Mouse (Mus musculus) MEL (cell line): ENCODE data around the gene Armc6. TPM values are rescaled to one million over a fixed set of nuclear protein-coding genes. Genes with fewer than 3 reads are reported as not detected.

ENCODE experiments used
- DNase-seq: peaks from one replicate; pipeline ENCODE4 v3.0.0; 2011; ENCODE audit warnings: low read depth, low spot score
- H3K27ac ChIP-seq: 2 replicates; pipeline ENCODE4 v1.5.1; 2012; ENCODE audit warnings: low read depth, mild to moderate bottlenecking, control low read depth, low read length, moderate library complexity; ENCODE audit not compliant: control insufficient read depth
- H3K27me3 ChIP-seq, 2 experiments: fragments of 150-350 bp in 1 of 2; sonication (generic) in 1 of 2; 2 replicates each; pipeline ENCODE4 v1.6.1; 2012; ENCODE audit warnings: low read length in 2 of 2, mild to moderate bottlenecking in 2 of 2, improper control_type of control experiment in 1 of 2, moderate library complexity in 1 of 2; ENCODE audit not compliant: insufficient read depth in 2 of 2, control insufficient read depth in 1 of 2
- H3K36me3 ChIP-seq, 2 experiments: 2 replicates each; pipeline ENCODE4 v1.6.1; 2012 to 2014; ENCODE audit warnings: low read length in 2 of 2, improper control_type of control experiment in 1 of 2, inconsistent platforms in 1 of 2, mild to moderate bottlenecking in 1 of 2; ENCODE audit not compliant: insufficient read depth in 2 of 2, control insufficient read depth in 1 of 2
- H3K4me1 ChIP-seq, 2 experiments: fragments of 150-350 bp in 1 of 2; sonication (generic) in 1 of 2; 2 replicates each; pipeline ENCODE4 v1.6.1; 2012; ENCODE audit warnings: low read length in 2 of 2, improper control_type of control experiment in 1 of 2, mild to moderate bottlenecking in 1 of 2; ENCODE audit not compliant: insufficient read depth in 2 of 2, control insufficient read depth in 1 of 2
- H3K4me3 ChIP-seq, 2 experiments: fragments of 150-350 bp in 1 of 2; sonication (generic) in 1 of 2; 2 replicates each; pipeline ENCODE4 v1.5.1; 2012; ENCODE audit warnings: low read depth in 2 of 2, low read length in 2 of 2, mild to moderate bottlenecking in 2 of 2, moderate library complexity in 2 of 2, control low read depth in 1 of 2, improper control_type of control experiment in 1 of 2; ENCODE audit not compliant: control insufficient read depth in 1 of 2, insufficient read depth in 1 of 2
- H3K79me2 ChIP-seq: 2 replicates; pipeline ENCODE4 v1.6.1; 2012; ENCODE audit warnings: mild to moderate bottlenecking, low read length, moderate library complexity; ENCODE audit not compliant: control insufficient read depth, poor library complexity, insufficient read depth
- H3K9ac ChIP-seq: 2 replicates; pipeline ENCODE4 v1.6.1; 2012; ENCODE audit warnings: low read depth, mild to moderate bottlenecking, control low read depth, low read length, moderate library complexity; ENCODE audit not compliant: control insufficient read depth, poor library complexity, severe bottlenecking
- H3K9me3 ChIP-seq: fragments of 150-350 bp; sonication (generic); replicated peaks from 2 replicates; pipeline ENCODE4 v1.6.1; 2012; ENCODE audit warnings: mild to moderate bottlenecking, low read length, improper control_type of control experiment, moderate library complexity; ENCODE audit not compliant: insufficient read depth
- BHLHE40 ChIP-seq: IDR thresholded peaks from 2 replicates; pipeline ENCODE4 v1.6.1; 2012; ENCODE audit warnings: low read depth, mild to moderate bottlenecking, inconsistent platforms, low read length, improper control_type of control experiment, borderline replicate concordance
- CHD2 ChIP-seq: IDR thresholded peaks from 2 replicates; pipeline ENCODE4 v1.6.1; 2011; ENCODE audit warnings: low read length, improper control_type of control experiment
- CTCF ChIP-seq, 3 experiments: IDR thresholded peaks in 2 of 3; conservative IDR thresholded peaks in 1 of 3; 2 replicates each; pipeline ENCODE4 v1.5.1; 2011 to 2012; ENCODE audit warnings: low read length in 3 of 3, low read depth in 2 of 3, mild to moderate bottlenecking in 2 of 3, improper control_type of control experiment in 1 of 3, inconsistent platforms in 1 of 3, mixed read lengths in 1 of 3, moderate library complexity in 1 of 3; ENCODE audit not compliant: control insufficient read depth in 1 of 3, insufficient read depth in 1 of 3, poor library complexity in 1 of 3, severe bottlenecking in 1 of 3
- E2F4 ChIP-seq: IDR thresholded peaks from 2 replicates; pipeline ENCODE4 v1.6.1; 2011; ENCODE audit warnings: low read depth, low read length, improper control_type of control experiment, borderline replicate concordance
- ELF1 ChIP-seq: IDR thresholded peaks from 2 replicates; pipeline ENCODE4 v1.6.1; 2014; ENCODE audit warnings: low read depth, mild to moderate bottlenecking, inconsistent platforms, low read length, improper control_type of control experiment, moderate library complexity
- ETS1 ChIP-seq: IDR thresholded peaks from 2 replicates; pipeline ENCODE4 v1.6.1; 2012; ENCODE audit warnings: low read depth, mild to moderate bottlenecking, inconsistent platforms, low read length, improper control_type of control experiment, moderate library complexity
- GATA1 ChIP-seq: IDR thresholded peaks from 2 replicates; pipeline ENCODE4 v1.6.1; 2011; ENCODE audit warnings: low read depth, low read length, improper control_type of control experiment
- HCFC1 ChIP-seq: IDR thresholded peaks from 2 replicates; pipeline ENCODE4 v1.6.1; 2012; ENCODE audit warnings: low read depth, mild to moderate bottlenecking, inconsistent platforms, low read length, improper control_type of control experiment, moderate library complexity
- JUND ChIP-seq: IDR thresholded peaks from 2 replicates; pipeline ENCODE4 v1.6.1; 2011; ENCODE audit warnings: low read depth, mild to moderate bottlenecking, improper control_type of control experiment, low read length
- MAFK ChIP-seq: IDR thresholded peaks from 2 replicates; pipeline ENCODE4 v1.6.1; 2011; ENCODE audit warnings: low read depth, mild to moderate bottlenecking, low read length, improper control_type of control experiment, borderline replicate concordance
- MAX ChIP-seq: IDR thresholded peaks from 2 replicates; pipeline ENCODE4 v1.6.1; 2011; ENCODE audit warnings: low read length, improper control_type of control experiment
- MAZ ChIP-seq: IDR thresholded peaks from 2 replicates; pipeline ENCODE4 v1.6.1; 2012; ENCODE audit warnings: low read depth, mild to moderate bottlenecking, inconsistent platforms, low read length, improper control_type of control experiment
- MEF2A ChIP-seq: IDR thresholded peaks from 2 replicates; pipeline ENCODE4 v1.6.1; 2014; ENCODE audit warnings: low read depth, mild to moderate bottlenecking, inconsistent platforms, low read length, improper control_type of control experiment; ENCODE audit not compliant: poor library complexity, insufficient replicate concordance, severe bottlenecking; ENCODE audit errors: extremely low read depth
- MXI1 ChIP-seq: IDR thresholded peaks from 2 replicates; pipeline ENCODE4 v1.6.1; 2011; ENCODE audit warnings: mild to moderate bottlenecking, low read depth, low read length, improper control_type of control experiment
- MYB ChIP-seq: IDR thresholded peaks from 2 replicates; pipeline ENCODE4 v1.6.1; 2011; ENCODE audit warnings: mild to moderate bottlenecking, low read depth, low read length, improper control_type of control experiment
- MYC ChIP-seq: IDR thresholded peaks from 2 replicates; pipeline ENCODE4 v1.6.1; 2011; ENCODE audit warnings: low read depth, mild to moderate bottlenecking, low read length, improper control_type of control experiment, moderate library complexity
- NELFE ChIP-seq: IDR thresholded peaks from 2 replicates; pipeline ENCODE4 v1.6.1; 2011; ENCODE audit warnings: low read depth, low read length, improper control_type of control experiment
- NRF1 ChIP-seq: IDR thresholded peaks from 2 replicates; pipeline ENCODE4 v1.6.1; 2014; ENCODE audit warnings: low read depth, mild to moderate bottlenecking, inconsistent platforms, low read length, improper control_type of control experiment, moderate library complexity; ENCODE audit not compliant: poor library complexity, insufficient read depth, severe bottlenecking
- POLR2A ChIP-seq, 2 experiments: IDR thresholded peaks; 2 replicates each; pipeline ENCODE4 v1.6.1; 2011 to 2012; ENCODE audit warnings: low read length in 2 of 2, mild to moderate bottlenecking in 2 of 2, control low read depth in 1 of 2, improper control_type of control experiment in 1 of 2, low read depth in 1 of 2, moderate library complexity in 1 of 2; ENCODE audit not compliant: control insufficient read depth in 1 of 2, insufficient read depth in 1 of 2, poor library complexity in 1 of 2
- POLR2AphosphoS2 ChIP-seq: IDR thresholded peaks from 2 replicates; pipeline ENCODE4 v1.6.1; 2011; ENCODE audit warnings: low read length, improper control_type of control experiment
- POLR2AphosphoS5 ChIP-seq: IDR thresholded peaks from 2 replicates; pipeline ENCODE4 v1.6.1; 2012; ENCODE audit warnings: low read depth, borderline replicate concordance, mild to moderate bottlenecking, inconsistent platforms, low read length, moderate library complexity, mixed read lengths
- RAD21 ChIP-seq: IDR thresholded peaks from 2 replicates; pipeline ENCODE4 v1.6.1; 2011; ENCODE audit warnings: mild to moderate bottlenecking, low read depth, low read length, improper control_type of control experiment
- SIN3A ChIP-seq: IDR thresholded peaks from 2 replicates; pipeline ENCODE4 v1.6.1; 2012; ENCODE audit warnings: low read length, improper control_type of control experiment, inconsistent platforms
- SMC3 ChIP-seq: IDR thresholded peaks from 2 replicates; pipeline ENCODE4 v1.6.1; 2011; ENCODE audit warnings: low read depth, low read length, improper control_type of control experiment
- TAL1 ChIP-seq: IDR thresholded peaks from 2 replicates; pipeline ENCODE4 v1.6.1; 2012; ENCODE audit warnings: mild to moderate bottlenecking, inconsistent platforms, low read length, moderate library complexity, mixed read lengths
- TBP ChIP-seq: IDR thresholded peaks from 2 replicates; pipeline ENCODE4 v1.8.0; 2011; ENCODE audit warnings: low read depth, low read length, improper control_type of control experiment
- TCF12 ChIP-seq: IDR thresholded peaks from 2 replicates; pipeline ENCODE4 v1.6.1; 2014; ENCODE audit warnings: low read depth, mild to moderate bottlenecking, inconsistent platforms, low read length, improper control_type of control experiment, moderate library complexity
- UBTF ChIP-seq: IDR thresholded peaks from 2 replicates; pipeline ENCODE4 v1.6.1; 2012; ENCODE audit warnings: low read depth, mild to moderate bottlenecking, inconsistent platforms, low read length, improper control_type of control experiment, moderate library complexity, borderline replicate concordance; ENCODE audit not compliant: insufficient read depth
- USF1 ChIP-seq: IDR thresholded peaks from 2 replicates; pipeline ENCODE4 v1.6.1; 2014; ENCODE audit warnings: low read depth, mild to moderate bottlenecking, inconsistent platforms, low read length, improper control_type of control experiment, moderate library complexity
- USF2 ChIP-seq, 2 experiments: IDR thresholded peaks; 2 replicates each; pipeline ENCODE4 v1.6.1; 2011 to 2012; ENCODE audit warnings: improper control_type of control experiment in 2 of 2, low read length in 2 of 2, borderline replicate concordance in 1 of 2, inconsistent platforms in 1 of 2, low read depth in 1 of 2, mild to moderate bottlenecking in 1 of 2; ENCODE audit not compliant: insufficient read depth in 1 of 2
- ZKSCAN1 ChIP-seq: IDR thresholded peaks from 2 replicates; pipeline ENCODE4 v1.6.1; 2012; ENCODE audit warnings: low read depth, mild to moderate bottlenecking, inconsistent platforms, low read length, improper control_type of control experiment, moderate library complexity
- ZMIZ1 ChIP-seq: IDR thresholded peaks from 2 replicates; pipeline ENCODE4 v1.6.1; 2012; ENCODE audit warnings: low read depth, mild to moderate bottlenecking, inconsistent platforms, low read length, improper control_type of control experiment, moderate library complexity
- ZNF384 ChIP-seq: IDR thresholded peaks from 2 replicates; pipeline ENCODE4 v1.6.1; 2012; ENCODE audit warnings: low read depth, mild to moderate bottlenecking, inconsistent platforms, low read length, improper control_type of control experiment
- polyA plus RNA-seq, 2 experiments: library from polyadenylated mRNA; stranded (reverse) in 1 of 2; unstranded in 1 of 2; fragments of >175 nt in 1 of 2; fragments of >200 nt in 1 of 2; gene quantifications; 2 replicates each; pipeline versions ENCODE4 v1.2.1 to v1.2.4; 2012; ENCODE audit warnings: low replicate concordance in 2 of 2, low read depth in 1 of 2; ENCODE audit not compliant: insufficient read length in 2 of 2, insufficient read depth in 1 of 2, missing spikeins in 1 of 2
- total RNA-seq: library from RNA; depleted of rRNA; stranded (reverse); fragments of 300-350 nt; gene quantifications from 2 replicates; pipeline ENCODE4 v1.2.3, GENCODE M21; 2012

The Armc6 gene
- total and polyA plus RNA-seq, 3 experiments: 39.5 to 63.9 TPM; not detected in 1

GRCm38 (mm10) chr8:70212112-70213055 lies 21.9 kb downstream of the Armc6 start, which contains the start of gene Slc25a42:
Slc25a42 (minus strand) TSS chr8:70212305.
- peak; percentile 100 for DNase-seq
- peaks cover 0 to 30% of the 10 kb centered on the region in 2 experiments; a peak in 2 of 4 replicates for H3K36me3 ChIP-seq
- no peak for TF ChIP-seq CTCF (IDR thresholded peaks at IDR 0.05 in 2 of 3, conservative IDR thresholded peaks at IDR 0.05 in 1 of 3; ENCODE audit: control insufficient read depth in 1 of 3, insufficient read depth in 1 of 3, low read depth in 2 of 3, low read length in 3 of 3, poor library complexity in 1 of 3, severe bottlenecking in 1 of 3)
- TF ChIP-seq ZMIZ1: peak; percentile 83
- no peak for TF ChIP-seq JUND
- TF ChIP-seq ZKSCAN1: no peak
- TF ChIP-seq POLR2AphosphoS2: peak; percentile 72; the same call in 1 of the 2 replicates
- peak; percentile 80 to 92 for TF ChIP-seq POLR2A (IDR thresholded peaks at IDR 0.05; ENCODE audit: control insufficient read depth in 1 of 2, insufficient read depth in 1 of 2, low read depth in 1 of 2, low read length in 2 of 2, poor library complexity in 1 of 2)
- TF ChIP-seq MYC: no peak
- TF ChIP-seq USF2 (IDR thresholded peaks at IDR 0.05; ENCODE audit: borderline replicate concordance in 1 of 2, insufficient read depth in 1 of 2, low read depth in 1 of 2, low read length in 2 of 2): no peak
- no peak for TF ChIP-seq POLR2AphosphoS5
- peak; percentile 76; the same call in 1 of the 2 replicates for TF ChIP-seq MXI1
- no peak for TF ChIP-seq ZNF384
- TF ChIP-seq USF1: 0 out of 2 replicates have a peak, but pooled peaks have one; percentile 5
- no peak for TF ChIP-seq TAL1
- peak; percentile 89 for TF ChIP-seq SIN3A
- TF ChIP-seq GATA1: no peak
- no peak for TF ChIP-seq MYB
- peak; percentile 73 for TF ChIP-seq TCF12
- TF ChIP-seq MAZ: peak; percentile 90; the same call in 1 of the 2 replicates
- TF ChIP-seq BHLHE40: no peak
- TF ChIP-seq ELF1: peak; percentile 66
- TF ChIP-seq E2F4: 0 out of 2 replicates have a peak, but pooled peaks have one; percentile 67
- TF ChIP-seq MEF2A: no peak
- TF ChIP-seq MAFK: no peak
- peak; percentile 49; the same call in 1 of the 2 replicates for TF ChIP-seq ETS1
- TF ChIP-seq NRF1: peak; percentile 64
- peak; percentile 70 for TF ChIP-seq CHD2
- TF ChIP-seq NELFE: peak; percentile 75
- TF ChIP-seq SMC3: no peak
- TF ChIP-seq UBTF: 0 out of 2 replicates have a peak, but pooled peaks have one; percentile 84
- peak; percentile 76 for TF ChIP-seq MAX
- no peak for TF ChIP-seq RAD21
- peak; percentile 60 for TF ChIP-seq HCFC1
- peak; percentile 79; the same call in 1 of the 2 replicates for TF ChIP-seq TBP
- H3K4me3 ChIP-seq: peak within 1 kb of the TSS; percentile 83 to 86
- H3K9me3 ChIP-seq: no peaks in the 10 kb centered on the region
- peaks cover 23% of the 10 kb centered on the region for H3K79me2 ChIP-seq
- H3K27me3 ChIP-seq: no peaks in the 10 kb centered on the region
- H3K27ac ChIP-seq: peak within 1 kb of the TSS; percentile 88
- H3K9ac ChIP-seq: peak within 1 kb of the TSS; percentile 80
- peaks cover 11 to 39% of the 10 kb centered on the region in 2 experiments for H3K4me1 ChIP-seq
